Mouse (Mus musculus) heart, embryonic 16.5 days (tissue): ENCODE measurements around the gene Zfp654. TPM values are rescaled to one million over a fixed set of nuclear protein-coding genes. Genes with fewer than 3 reads are reported as not detected.
A peak's percentile ranks its signal among the peaks of the same experiment; 100 is the strongest.

Source experiments
- ATAC-seq: fragments of 200-750 bp; cut with Nextera tagmentation; replicated peaks from 2 replicates; pipeline ENCODE4 v1.8.0; 2017; ENCODE audit warnings: moderate number of reproducible peaks; ENCODE audit not compliant: insufficient read depth, low FRiP score; ENCODE audit errors: extremely low read depth
- H3K27ac ChIP-seq: fragments of 300-500 bp; sonication (generic); 2 replicates; pipeline ENCODE4 v1.5.1; 2014; ENCODE audit warnings: mild to moderate bottlenecking, low read length, control low read depth, moderate library complexity
- H3K27me3 ChIP-seq: fragments of 300-500 bp; sonication (generic); 2 replicates; pipeline ENCODE4 v1.6.1; 2014; ENCODE audit warnings: low read length, mixed read lengths; ENCODE audit not compliant: control insufficient read depth, insufficient read depth
- H3K36me3 ChIP-seq: fragments of 300-500 bp; sonication (generic); 2 replicates; pipeline ENCODE4 v1.6.1; 2014; ENCODE audit not compliant: control insufficient read depth, insufficient read depth
- H3K4me1 ChIP-seq: fragments of 300-500 bp; sonication (generic); 2 replicates; pipeline ENCODE4 v1.6.1; 2014; ENCODE audit warnings: low read length, mixed read lengths; ENCODE audit not compliant: control insufficient read depth, insufficient read depth
- H3K4me2 ChIP-seq: fragments of 300-500 bp; sonication (generic); 2 replicates; pipeline ENCODE4 v1.6.1; 2014; ENCODE audit warnings: low read depth, mild to moderate bottlenecking, control low read depth, low read length
- H3K4me3 ChIP-seq: fragments of 300-500 bp; sonication (generic); 2 replicates; pipeline ENCODE4 v1.5.1; 2014; ENCODE audit warnings: mild to moderate bottlenecking, control low read depth, low read length
- H3K9ac ChIP-seq: fragments of 300-500 bp; sonication (generic); 2 replicates; pipeline ENCODE4 v1.6.1; 2014; ENCODE audit warnings: low read length, control low read depth
- H3K9me3 ChIP-seq: fragments of 300-500 bp; sonication (generic); replicated peaks from 2 replicates; pipeline ENCODE4 v1.6.1; 2016; ENCODE audit warnings: low read length; ENCODE audit not compliant: control insufficient read depth
- WGBS: fragments of 180-500 bp; shearing (Covaris S2); extraction: QIAGEN DNeasy Blood & Tissue Kit; methylation state at CpG from one replicate; pipeline ENCODE4 v1.1.7; 2014; 5-methylcytosine and 5-hydroxymethylcytosine counted together
- polyA plus RNA-seq: library from polyadenylated mRNA; unstranded; fragments of >200 nt; fragmentation: Nextera tagmentation; extraction: Ambion mirVana; gene quantifications from 2 replicates; pipeline ENCODE4 v1.2.1, GENCODE M21; 2015

Gene Zfp654
- polyA plus RNA-seq, 1 experiment from 2014 or later: 4.8 TPM

DNA sequence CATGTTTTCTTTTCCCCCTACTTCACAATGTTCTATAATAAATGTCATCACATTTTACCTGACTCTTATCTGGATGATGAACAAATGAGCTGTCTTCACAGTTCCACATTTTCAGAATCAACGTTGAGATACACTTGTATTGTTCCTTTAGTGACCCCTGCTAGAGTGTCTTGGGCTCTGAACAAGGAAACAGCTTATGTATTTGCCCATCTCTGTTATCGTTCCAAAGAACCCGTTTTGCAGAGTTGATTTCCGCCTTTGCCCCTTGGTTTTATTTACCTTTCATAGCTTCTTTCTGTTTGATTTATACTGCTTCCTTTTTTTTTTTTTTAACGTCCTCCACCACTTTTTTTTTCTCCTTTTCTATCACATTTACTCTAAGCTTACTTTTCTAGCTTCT is 28.3 kb upstream of the Zfp654 start:
- Histone ChIP-seq H3K27ac (no peak overlapping the region), H3K36me3 (no peaks in the 10 kb centered on the region), H3K9me3 (no peaks in the 10 kb centered on the region), H3K27me3 (no peaks in the 10 kb centered on the region), H3K9ac (no peak overlapping the region), H3K4me1 (peaks cover 5% of the 10 kb centered on the region; the same call in 1 of the 2 replicates), H3K4me3 (no peak overlapping the region), H3K4me2 (no peak overlapping the region)
- no peak for ATAC-seq
- 56% methylated on average over 5 of the region's 5 CpGs for WGBS

DNA sequence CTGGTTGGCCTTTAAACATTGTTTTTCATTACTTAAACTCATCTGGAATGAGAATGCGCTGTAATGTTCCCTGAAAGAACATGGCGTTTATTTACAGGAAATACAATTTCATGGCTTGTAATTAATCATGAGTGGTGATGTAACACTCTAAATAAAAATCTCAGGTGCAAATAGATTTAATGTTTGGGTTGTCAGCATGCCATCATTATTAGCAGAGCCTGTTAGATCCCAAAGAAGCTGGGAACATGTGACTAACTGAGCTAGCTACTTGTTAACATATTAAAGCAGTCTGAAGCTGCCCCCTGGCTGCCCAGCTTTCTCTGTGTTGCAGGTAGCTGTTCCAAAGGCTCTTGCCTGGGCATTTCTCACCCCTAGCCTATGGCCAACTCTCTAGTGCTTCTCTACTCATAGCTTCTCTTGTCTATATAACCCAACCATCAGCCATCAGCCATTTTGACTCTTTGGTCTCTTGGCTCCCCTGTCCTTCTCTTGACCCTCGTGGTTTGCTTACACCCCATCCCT is 27.2 kb upstream of the Zfp654 start:
- Histone ChIP-seq H3K9me3 (no peaks in the 10 kb centered on the region), H3K9ac (no peak overlapping the region), H3K27ac (no peak overlapping the region), H3K36me3 (no peaks in the 10 kb centered on the region), H3K4me3 (no peak overlapping the region), H3K27me3 (no peaks in the 10 kb centered on the region), H3K4me1 (no peaks in the 10 kb centered on the region; the same call in 1 of the 2 replicates), H3K4me2 (no peak overlapping the region)
- ATAC-seq: no peak
- WGBS: 75% methylated on average over 3 of the region's 3 CpGs

DNA sequence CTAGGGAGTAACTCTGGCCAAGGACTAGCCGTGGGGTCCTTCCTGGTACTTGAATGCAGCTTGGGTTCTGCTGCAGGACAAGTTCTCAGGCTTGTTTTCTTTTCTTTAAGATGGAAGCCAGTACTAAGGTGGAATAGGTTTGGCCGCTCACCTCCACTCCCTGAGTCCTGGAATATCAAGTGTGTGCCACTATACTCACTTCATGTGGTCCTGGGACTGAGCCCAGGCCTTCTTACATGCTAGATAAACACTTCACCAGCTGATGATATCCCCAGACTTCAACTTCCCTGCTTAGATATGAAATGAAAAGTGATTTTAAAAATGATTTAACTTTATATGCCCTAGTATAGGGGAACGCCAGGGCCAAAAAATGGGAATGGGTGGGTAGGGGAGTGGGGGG is 25.9 kb upstream of the Zfp654 start:
- H3K27ac ChIP-seq: no peak overlapping the region
- H3K27me3 ChIP-seq: no peaks in the 10 kb centered on the region
- H3K36me3 ChIP-seq: no peaks in the 10 kb centered on the region
- no peak overlapping the region for H3K4me2 ChIP-seq
- WGBS: 79% methylated on average over 3 of the region's 3 CpGs
- H3K9me3 ChIP-seq: no peaks in the 10 kb centered on the region
- no peak overlapping the region for H3K9ac ChIP-seq
- no peak overlapping the region for H3K4me3 ChIP-seq
- ATAC-seq: no peak
- H3K4me1 ChIP-seq: no peaks in the 10 kb centered on the region

DNA sequence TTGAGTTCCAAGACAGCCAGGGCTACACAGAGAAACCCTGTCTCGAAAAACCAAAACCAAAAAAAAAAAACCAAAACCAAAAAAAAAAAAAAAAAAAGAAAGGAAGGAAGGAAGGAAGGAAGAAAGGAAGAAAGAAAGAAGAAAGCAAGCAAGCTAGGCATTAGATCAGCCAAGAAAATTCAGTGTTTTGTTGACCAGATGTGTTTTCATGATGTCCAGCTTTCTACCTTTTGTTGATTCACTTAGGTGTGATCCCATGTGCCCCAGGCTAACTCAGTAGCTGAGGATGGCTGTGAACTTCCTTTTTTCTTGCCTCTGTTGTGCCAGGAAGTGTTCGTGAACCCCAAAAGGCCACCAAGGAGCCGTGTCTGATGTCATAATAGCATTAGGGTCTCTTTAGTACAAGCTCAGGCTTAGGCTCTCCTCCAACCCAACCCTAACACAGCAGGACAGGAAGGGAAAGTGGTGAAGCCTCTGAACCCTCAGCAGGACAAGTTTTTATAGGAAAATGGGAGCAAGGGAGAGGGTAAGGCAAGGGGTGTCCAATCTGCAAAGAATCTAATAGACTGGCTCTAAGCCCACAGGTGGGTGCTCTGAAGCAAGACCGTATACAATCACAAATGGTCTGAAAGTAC is 25.3 kb upstream of the Zfp654 start:
- 62% methylated on average over 4 of the region's 4 CpGs for WGBS
- H3K27ac ChIP-seq: no peak overlapping the region

DNA sequence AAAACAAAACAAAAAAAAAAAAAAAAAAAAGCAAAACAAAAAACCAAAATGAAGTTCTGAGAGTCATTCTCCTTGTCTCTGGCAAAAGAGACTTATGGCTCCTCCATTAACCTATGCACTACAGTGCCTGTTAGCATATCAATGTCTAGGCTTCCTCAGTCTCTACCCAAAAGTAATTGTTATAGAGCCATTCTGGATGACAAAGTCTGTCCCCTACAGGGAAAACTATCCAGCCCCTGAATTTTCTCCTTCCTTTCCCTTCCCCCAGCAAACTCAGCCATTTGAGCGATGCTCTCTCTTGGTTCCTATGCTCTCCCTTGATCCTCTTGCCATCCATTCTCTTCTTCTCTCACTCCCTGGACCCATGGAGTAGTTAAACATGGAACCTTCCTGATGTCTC is 24.4 kb upstream of the Zfp654 start:
- Histone ChIP-seq H3K4me2 (no peak overlapping the region), H3K27ac (no peak overlapping the region), H3K27me3 (no peaks in the 10 kb centered on the region), H3K9ac (no peak overlapping the region), H3K9me3 (no peaks in the 10 kb centered on the region), H3K4me3 (no peak overlapping the region), H3K36me3 (no peaks in the 10 kb centered on the region), H3K4me1 (no peaks in the 10 kb centered on the region)
- no peak for ATAC-seq
- WGBS: 81% methylated on average over 1 of the region's 1 CpGs

More for the DNA sequence above, 25.3 kb upstream of the Zfp654 start:
- Histone ChIP-seq H3K36me3 (no peaks in the 10 kb centered on the region), H3K4me2 (no peak overlapping the region), H3K27me3 (no peaks in the 10 kb centered on the region), H3K4me3 (no peak overlapping the region), H3K9ac (no peak overlapping the region), H3K4me1 (no peaks in the 10 kb centered on the region), H3K9me3 (no peaks in the 10 kb centered on the region)
- ATAC-seq: no peak

DNA sequence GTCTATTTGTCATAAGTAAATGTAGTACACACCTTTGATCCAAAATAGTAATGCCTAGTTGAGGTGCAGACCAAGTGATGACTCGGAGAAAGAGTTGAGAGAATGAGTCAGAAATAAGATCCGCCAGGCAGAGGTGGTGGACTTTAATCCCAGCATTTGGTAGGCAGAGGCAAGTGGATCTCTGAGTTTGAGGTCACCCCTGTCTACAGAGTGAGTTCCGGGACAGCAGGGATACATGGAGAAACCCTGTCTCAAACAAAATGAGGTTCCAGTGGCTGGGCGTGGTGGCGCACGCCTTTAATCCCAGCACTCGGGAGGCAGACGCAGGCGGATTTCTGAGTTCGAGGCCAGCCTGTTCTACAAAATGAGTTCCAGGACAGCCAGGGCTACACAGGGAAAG is 23.9 kb upstream of the Zfp654 start:
- no peak overlapping the region for H3K4me2 ChIP-seq
- no peak for ATAC-seq
- no peaks in the 10 kb centered on the region for H3K9me3 ChIP-seq
- no peak overlapping the region for H3K4me3 ChIP-seq
- H3K27me3 ChIP-seq: no peaks in the 10 kb centered on the region
- no peaks in the 10 kb centered on the region for H3K36me3 ChIP-seq
- H3K27ac ChIP-seq: no peak overlapping the region
- H3K4me1 ChIP-seq: no peaks in the 10 kb centered on the region
- no peak overlapping the region for H3K9ac ChIP-seq
- 91% methylated on average over 10 of the region's 10 CpGs for WGBS

DNA sequence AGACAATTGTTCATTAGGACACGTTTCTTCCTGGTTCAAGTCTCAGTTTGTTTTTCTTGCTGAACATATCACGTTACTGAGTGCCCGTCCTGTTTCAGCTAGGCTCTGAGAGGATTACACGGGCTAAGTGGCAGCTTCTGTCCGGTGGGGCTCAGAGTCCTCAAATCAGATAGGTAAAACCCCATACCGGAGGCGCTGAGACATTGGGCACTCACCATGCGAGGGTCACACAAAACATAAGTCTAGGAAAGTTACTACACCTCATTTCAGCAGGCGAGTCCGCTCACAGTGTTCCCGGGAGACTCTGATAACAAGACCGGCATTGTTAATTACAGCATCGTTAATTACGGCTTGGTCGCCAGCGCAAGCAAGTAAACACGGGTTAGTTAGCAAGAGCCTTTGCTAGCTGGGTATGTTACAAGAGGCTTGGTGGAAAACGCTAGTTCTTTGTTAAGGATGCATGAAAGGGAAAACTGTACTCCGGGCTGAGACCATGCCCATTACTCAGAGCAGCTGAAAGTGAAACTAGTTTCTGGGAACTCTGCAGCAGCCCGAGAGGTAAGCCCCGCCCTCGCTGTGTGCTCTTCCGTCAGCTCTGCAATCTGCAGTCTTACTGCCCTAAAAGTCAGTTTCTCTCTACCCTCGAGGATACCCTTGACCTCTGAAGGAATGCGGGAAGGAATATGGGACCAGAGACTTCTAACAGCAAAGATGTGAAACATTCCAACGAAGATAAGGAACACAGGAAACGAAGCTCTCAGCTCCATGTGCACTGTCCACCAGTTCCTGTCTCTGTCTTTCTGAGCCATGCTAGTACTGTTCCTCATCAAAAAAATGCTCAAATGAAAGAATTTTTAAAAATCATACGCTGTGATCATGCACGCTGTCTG is 22.2 kb upstream of the Zfp654 start:
- Histone ChIP-seq H3K4me2 (peak overlapping the region; percentile 76), H3K36me3 (no peaks in the 10 kb centered on the region), H3K9ac (peak overlapping the region; percentile 73), H3K9me3 (no peaks in the 10 kb centered on the region), H3K27me3 (no peaks in the 10 kb centered on the region), H3K27ac (peak overlapping the region; percentile 86), H3K4me1 (no peaks in the 10 kb centered on the region), H3K4me3 (peak overlapping the region; percentile 63)
- 2% methylated on average over 29 of the region's 29 CpGs for WGBS
- peak; percentile 96 for ATAC-seq

DNA sequence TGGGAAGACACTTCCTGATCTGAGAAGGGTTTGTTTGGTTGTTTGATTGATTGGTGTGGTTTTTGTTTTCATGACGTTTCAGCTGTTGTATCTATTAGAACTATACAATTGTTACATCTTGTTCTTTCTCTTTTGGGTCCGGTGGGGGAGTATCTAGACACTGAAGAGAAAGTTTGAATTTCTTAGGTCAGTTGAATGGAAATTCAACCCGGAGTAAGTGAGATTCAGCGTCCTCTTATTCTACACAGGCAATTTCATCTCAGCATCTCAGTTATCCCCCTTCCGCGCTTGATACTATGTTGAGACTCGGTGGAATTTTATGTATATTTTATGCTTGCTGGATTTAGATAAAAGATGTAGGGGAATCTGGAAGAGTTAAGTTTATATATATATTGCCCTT is 21.4 kb upstream of the Zfp654 start:
- peak overlapping the region; percentile 58; the same call in 1 of the 2 replicates for H3K9ac ChIP-seq
- 6% methylated on average over 7 of the region's 7 CpGs for WGBS
- no peak overlapping the region for H3K27ac ChIP-seq
- no peak for ATAC-seq
- H3K4me3 ChIP-seq: peak overlapping the region; percentile 53
- peak overlapping the region; percentile 76 for H3K4me2 ChIP-seq
- H3K4me1 ChIP-seq: no peaks in the 10 kb centered on the region
- no peaks in the 10 kb centered on the region for H3K36me3 ChIP-seq
- H3K9me3 ChIP-seq: no peaks in the 10 kb centered on the region
- H3K27me3 ChIP-seq: no peaks in the 10 kb centered on the region

DNA sequence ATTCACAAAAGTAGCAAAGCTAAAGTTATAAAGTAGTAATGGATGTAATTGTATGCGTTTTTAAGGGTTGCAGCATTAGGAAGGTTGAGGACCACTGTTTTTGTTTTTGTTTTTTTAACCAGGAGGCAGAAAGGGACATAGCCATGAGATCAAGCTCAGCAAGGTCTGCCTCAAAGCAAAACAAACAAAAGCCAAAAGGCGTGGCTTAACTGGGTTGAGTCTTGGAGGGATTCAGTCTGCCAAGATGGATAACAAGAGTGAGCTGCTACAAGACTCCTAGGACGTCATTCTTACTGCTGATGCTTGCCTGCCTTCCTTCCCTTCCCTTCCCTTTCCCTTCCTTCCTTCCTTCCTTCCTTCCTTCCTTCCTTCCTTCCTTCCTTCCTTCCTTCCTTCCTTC is 20.8 kb upstream of the Zfp654 start:
- H3K4me3 ChIP-seq: no peak overlapping the region
- no peak overlapping the region for H3K4me2 ChIP-seq
- WGBS: 28% methylated on average over 3 of the region's 3 CpGs

More for the DNA sequence above, 20.8 kb upstream of the Zfp654 start:
- no peaks in the 10 kb centered on the region for H3K4me1 ChIP-seq
- no peaks in the 10 kb centered on the region for H3K9me3 ChIP-seq
- no peaks in the 10 kb centered on the region for H3K27me3 ChIP-seq
- H3K27ac ChIP-seq: no peak overlapping the region
- H3K36me3 ChIP-seq: no peaks in the 10 kb centered on the region
- no peak overlapping the region for H3K9ac ChIP-seq
- ATAC-seq: no peak
